Mouse (Mus musculus) neural tube, embryonic 12.5 days (tissue): Measurements from ENCODE around the gene Senp7. TPM values are rescaled to one million over a fixed set of nuclear protein-coding genes. Genes with fewer than 3 reads are reported as not detected.

ENCODE experiments used
- ATAC-seq: fragments of 200-750 bp; cut with Nextera tagmentation; 2 replicates; pipeline ENCODE4 v1.8.0; 2017; ENCODE audit warnings: low read depth, mild to moderate bottlenecking, moderate TSS enrichment, moderate library complexity; ENCODE audit not compliant: low FRiP score
- H3K27ac ChIP-seq: fragments of 300-500 bp; sonication (generic); 2 replicates; pipeline ENCODE4 v1.5.1; 2016
- H3K27me3 ChIP-seq: fragments of 300-500 bp; sonication (generic); replicated peaks from 2 replicates; pipeline ENCODE4 v1.6.1; 2016; ENCODE audit warnings: mild to moderate bottlenecking
- H3K36me3 ChIP-seq: fragments of 300-500 bp; sonication (generic); 2 replicates; pipeline ENCODE4 v1.6.1; 2016; ENCODE audit warnings: mild to moderate bottlenecking
- H3K4me1 ChIP-seq: fragments of 300-500 bp; sonication (generic); 2 replicates; pipeline ENCODE4 v1.6.1; 2016
- H3K4me2 ChIP-seq: fragments of 300-500 bp; sonication (generic); replicated peaks from 2 replicates; pipeline ENCODE4 v1.6.1; 2016; ENCODE audit warnings: mild to moderate bottlenecking
- H3K4me3 ChIP-seq: fragments of 300-500 bp; sonication (generic); 2 replicates; pipeline ENCODE4 v1.5.1; 2016
- H3K9ac ChIP-seq: fragments of 300-500 bp; sonication (generic); 2 replicates; pipeline ENCODE4 v1.6.1; 2016; ENCODE audit warnings: mild to moderate bottlenecking
- H3K9me3 ChIP-seq: fragments of 300-500 bp; sonication (generic); 2 replicates; pipeline ENCODE4 v1.6.1; 2016; ENCODE audit warnings: mild to moderate bottlenecking
- WGBS: fragments of 180-500 bp; shearing (Covaris S2); methylation state at CpG from one replicate; pipeline ENCODE4 v1.1.7; 2016; 5-methylcytosine and 5-hydroxymethylcytosine counted together
- polyA plus RNA-seq: library from polyadenylated mRNA; unstranded; fragments of >200 nt; fragmentation: Nextera tagmentation; extraction: Ambion mirVana; gene quantifications from 2 replicates; pipeline ENCODE4 v1.2.1, GENCODE M21; 2016

The Senp7 gene
- polyA plus RNA-seq, 1 experiment from 2014 or later = 44.9 TPM

- H3K27me3 ChIP-seq = no peaks in the 10 kb centered on the region
- peak within 1 kb of the TSS; percentile 86 for H3K4me3 ChIP-seq
- peaks cover 7% of the 10 kb centered on the region; the same call in 1 of the 2 replicates for H3K4me1 ChIP-seq
- peak; percentile 100 for ATAC-seq
- H3K27ac ChIP-seq = peak within 1 kb of the TSS; percentile 70
- H3K9ac ChIP-seq = peak within 1 kb of the TSS; percentile 78
- peak within 1 kb of the TSS; percentile 55 for H3K4me2 ChIP-seq
- under 1% methylated on average over 63 of the region's 63 CpGs for WGBS
- peaks cover 17% of the 10 kb centered on the region for H3K36me3 ChIP-seq
- no peaks in the 10 kb centered on the region for H3K9me3 ChIP-seq
These were observed 10.8 kb upstream of the Senp7 start, which contains the start of gene Trmt10c for GRCm38 (mm10) chr16:56037138-56038010. TSS of gene Trmt10c (minus strand) at chr16:56037819.

DNA sequence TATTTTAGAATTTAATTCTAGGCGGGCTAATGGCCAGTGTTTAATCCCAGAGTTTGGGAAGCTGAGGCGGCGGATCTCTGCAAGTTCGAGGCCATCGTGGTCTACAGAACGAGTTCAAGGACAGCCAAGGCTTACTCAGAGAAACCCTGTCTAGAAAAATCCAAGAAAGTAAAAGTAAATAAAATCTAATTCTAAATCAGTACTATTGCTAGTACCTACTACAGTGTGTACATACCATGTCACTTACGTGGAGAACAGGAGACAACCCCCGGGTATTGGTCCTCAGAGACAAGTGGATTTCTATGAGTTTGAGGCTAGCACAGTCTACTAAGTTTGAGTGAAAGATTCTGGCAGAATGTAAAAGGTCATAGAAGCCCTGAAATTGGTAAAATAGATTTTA is 10.0 kb upstream of the Senp7 start:
- WGBS = 36% methylated on average over 8 of the region's 8 CpGs
- ATAC-seq = peak; percentile 54
- peak overlapping the region; percentile 86 for H3K4me3 ChIP-seq
- H3K9me3 ChIP-seq = no peaks in the 10 kb centered on the region
- peaks cover 12% of the 10 kb centered on the region for H3K36me3 ChIP-seq
- peaks cover 7% of the 10 kb centered on the region; the same call in 1 of the 2 replicates for H3K4me1 ChIP-seq
- H3K27me3 ChIP-seq = no peaks in the 10 kb centered on the region
- peak overlapping the region; percentile 55 for H3K4me2 ChIP-seq
- peak overlapping the region; percentile 78 for H3K9ac ChIP-seq
- H3K27ac ChIP-seq = peak overlapping the region; percentile 70; the same call in 1 of the 2 replicates

DNA sequence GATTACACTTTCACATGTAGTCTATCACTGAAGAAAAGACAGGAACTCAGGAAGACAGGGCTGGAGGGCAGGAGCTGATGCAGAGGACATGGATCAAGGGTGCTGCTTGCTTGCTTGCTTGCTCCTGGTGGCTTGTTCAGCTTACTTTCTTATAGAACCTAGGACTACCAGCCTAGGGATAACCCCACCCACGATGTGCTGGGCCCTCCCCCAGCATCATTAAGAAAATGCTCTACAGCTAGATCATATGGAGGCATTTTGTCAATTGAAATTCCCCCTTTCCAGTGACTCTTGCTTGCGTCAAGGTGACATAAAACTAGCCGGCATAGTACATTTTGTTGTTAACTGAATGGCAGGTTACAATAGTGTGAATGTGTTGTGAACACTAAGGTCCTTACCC is 7.8 kb downstream of the Senp7 start:
- ATAC-seq = no peak
- Histone ChIP-seq H3K36me3 (no peaks in the 10 kb centered on the region), H3K4me1 (no peaks in the 10 kb centered on the region), H3K9me3 (no peaks in the 10 kb centered on the region), H3K9ac (no peak overlapping the region), H3K4me2 (no peak overlapping the region), H3K27ac (no peak overlapping the region), H3K27me3 (no peaks in the 10 kb centered on the region), H3K4me3 (no peak overlapping the region)
- WGBS = 77% methylated on average over 3 of the region's 3 CpGs

GRCm38 (mm10) chr16:56056944-56057590 is 8.9 kb downstream of the Senp7 start:
- Histone ChIP-seq H3K4me3 (no peak overlapping the region), H3K4me1 (no peaks in the 10 kb centered on the region), H3K36me3 (no peaks in the 10 kb centered on the region), H3K9ac (no peak overlapping the region), H3K4me2 (no peak overlapping the region), H3K27ac (no peak overlapping the region), H3K27me3 (no peaks in the 10 kb centered on the region), H3K9me3 (no peaks in the 10 kb centered on the region)
- WGBS = 35% methylated on average over 7 of the region's 7 CpGs
- ATAC-seq = no peak

DNA sequence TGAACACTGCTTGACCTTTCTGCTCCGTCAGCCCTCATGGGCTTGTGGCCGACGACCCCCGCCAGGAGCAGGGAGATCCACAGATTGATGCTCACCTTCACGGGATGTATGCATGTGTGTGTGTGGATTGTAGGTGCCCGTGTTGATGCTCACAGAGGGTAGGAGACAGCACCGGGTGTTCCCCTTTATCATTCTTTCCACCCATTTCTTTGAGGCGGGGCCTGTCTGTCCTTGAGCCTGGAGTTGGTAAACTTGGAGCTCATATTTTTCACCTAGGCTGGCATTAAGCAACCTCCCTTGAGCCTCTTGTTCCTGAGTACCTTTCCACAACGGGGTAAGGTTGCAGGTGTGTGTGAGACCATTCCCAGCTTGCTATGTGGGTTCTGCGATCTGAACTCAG is 10.0 kb downstream of the Senp7 start:
- no peak for ATAC-seq
- 77% methylated on average over 10 of the region's 10 CpGs for WGBS
- Histone ChIP-seq H3K27me3 (no peaks in the 10 kb centered on the region), H3K36me3 (no peaks in the 10 kb centered on the region), H3K27ac (no peak overlapping the region), H3K9ac (no peak overlapping the region), H3K4me3 (no peak overlapping the region), H3K4me1 (no peaks in the 10 kb centered on the region), H3K9me3 (no peaks in the 10 kb centered on the region), H3K4me2 (no peak overlapping the region)

GRCm38 (mm10) chr16:56061995-56062594 is 14.0 kb downstream of the Senp7 start:
- Histone ChIP-seq H3K9ac (no peak overlapping the region), H3K4me2 (no peak overlapping the region), H3K27ac (no peak overlapping the region), H3K27me3 (no peaks in the 10 kb centered on the region), H3K4me3 (no peak overlapping the region), H3K4me1 (no peaks in the 10 kb centered on the region), H3K9me3 (no peaks in the 10 kb centered on the region), H3K36me3 (no peaks in the 10 kb centered on the region)
- no peak for ATAC-seq
- WGBS = 79% methylated on average over 7 of the region's 7 CpGs

DNA sequence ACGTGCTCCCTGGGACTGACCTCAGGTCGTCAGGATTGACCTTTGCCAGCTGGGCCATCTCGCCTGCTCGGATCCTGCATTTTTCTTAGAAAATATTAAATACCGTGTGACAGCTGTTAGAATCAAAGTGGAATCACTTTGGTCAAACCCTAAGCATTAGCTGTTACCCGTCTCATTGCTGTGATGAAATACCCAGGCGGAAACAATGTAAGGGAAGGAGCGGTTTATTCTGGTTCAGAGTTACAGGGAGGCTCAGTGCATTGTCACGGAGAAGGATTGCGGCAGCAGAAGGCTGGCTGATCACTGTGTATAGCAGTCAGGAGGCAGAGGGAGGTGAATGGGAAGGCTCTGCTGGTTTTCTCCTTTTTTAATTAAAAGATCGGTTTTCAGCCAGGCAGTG is 14.8 kb downstream of the Senp7 start:
- no peak overlapping the region for H3K27ac ChIP-seq
- H3K4me3 ChIP-seq = no peak overlapping the region
- no peaks in the 10 kb centered on the region for H3K36me3 ChIP-seq
- H3K4me1 ChIP-seq = no peaks in the 10 kb centered on the region
- no peaks in the 10 kb centered on the region for H3K9me3 ChIP-seq
- no peak for ATAC-seq
- no peak overlapping the region for H3K4me2 ChIP-seq
- no peaks in the 10 kb centered on the region for H3K27me3 ChIP-seq
- no peak overlapping the region for H3K9ac ChIP-seq
- 58% methylated on average over 11 of the region's 11 CpGs for WGBS

DNA sequence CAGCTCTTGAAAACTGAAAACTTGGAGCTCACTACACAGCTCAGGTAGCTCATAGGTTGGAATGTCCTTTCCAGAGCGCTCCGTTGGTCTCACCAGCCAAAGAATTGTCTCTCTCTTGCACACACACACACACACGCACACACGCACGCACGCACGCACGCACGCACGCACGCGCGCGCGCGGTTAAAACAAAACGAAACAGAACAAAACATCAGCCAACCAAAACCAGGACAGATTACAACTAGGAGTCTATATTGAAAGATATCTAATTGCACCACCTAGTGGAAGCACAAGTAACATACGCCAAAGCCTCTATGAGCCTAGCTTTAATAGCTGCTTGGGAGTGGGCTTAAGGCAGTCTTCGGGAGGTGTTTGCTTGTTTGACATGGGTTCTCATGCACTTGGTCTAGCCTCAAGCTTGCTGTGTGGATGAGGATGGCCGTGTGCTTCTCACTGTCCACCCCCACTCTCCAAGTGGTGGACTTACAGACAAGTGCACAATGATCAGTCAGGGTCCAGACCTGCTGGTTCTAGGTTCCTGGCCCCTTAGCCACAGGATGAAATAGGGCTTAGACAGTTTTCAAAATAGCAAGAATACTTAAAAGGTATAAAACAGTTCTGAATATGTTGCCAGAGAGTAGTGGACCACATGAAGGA is 16.3 kb downstream of the Senp7 start:
- H3K27ac ChIP-seq = no peak overlapping the region
- WGBS = 9% methylated on average over 20 of the region's 20 CpGs

GRCm38 (mm10) chr16:56066113-56066512 is 18.0 kb downstream of the Senp7 start:
- no peak for ATAC-seq
- no peaks in the 10 kb centered on the region for H3K4me1 ChIP-seq
- no peak overlapping the region for H3K9ac ChIP-seq
- no peak overlapping the region for H3K4me3 ChIP-seq
- no peak overlapping the region for H3K27ac ChIP-seq
- WGBS = 52% methylated on average over 8 of the region's 8 CpGs
- H3K9me3 ChIP-seq = no peaks in the 10 kb centered on the region
- H3K27me3 ChIP-seq = no peaks in the 10 kb centered on the region
- H3K36me3 ChIP-seq = no peaks in the 10 kb centered on the region
- H3K4me2 ChIP-seq = no peak overlapping the region

More for the DNA sequence above, 16.3 kb downstream of the Senp7 start:
- Histone ChIP-seq H3K27me3 (no peaks in the 10 kb centered on the region), H3K4me3 (peak overlapping the region; percentile 33), H3K9me3 (no peaks in the 10 kb centered on the region), H3K36me3 (no peaks in the 10 kb centered on the region), H3K9ac (peak overlapping the region; percentile 33; the same call in 1 of the 2 replicates), H3K4me1 (no peaks in the 10 kb centered on the region), H3K4me2 (peak overlapping the region; percentile 66)
- peak; percentile 87 for ATAC-seq

GRCm38 (mm10) chr16:56068523-56069070 is 20.5 kb downstream of the Senp7 start:
- Histone ChIP-seq H3K36me3 (no peaks in the 10 kb centered on the region), H3K27ac (no peak overlapping the region), H3K4me3 (no peak overlapping the region), H3K4me1 (no peaks in the 10 kb centered on the region), H3K4me2 (no peak overlapping the region), H3K9ac (no peak overlapping the region), H3K27me3 (no peaks in the 10 kb centered on the region), H3K9me3 (no peaks in the 10 kb centered on the region)
- ATAC-seq = no peak
- 90% methylated on average over 6 of the region's 6 CpGs for WGBS

- no peak overlapping the region for H3K27ac ChIP-seq
- peaks cover 3% of the 10 kb centered on the region; the same call in 1 of the 2 replicates for H3K4me1 ChIP-seq
- H3K4me2 ChIP-seq = no peak overlapping the region
- no peak for ATAC-seq
- 46% methylated on average over 5 of the region's 5 CpGs for WGBS
- H3K9me3 ChIP-seq = no peaks in the 10 kb centered on the region
- no peaks in the 10 kb centered on the region for H3K27me3 ChIP-seq
- H3K4me3 ChIP-seq = no peak overlapping the region
- no peaks in the 10 kb centered on the region for H3K36me3 ChIP-seq
- no peak overlapping the region for H3K9ac ChIP-seq
These were observed 23.4 kb downstream of the Senp7 start for GRCm38 (mm10) chr16:56071317-56072232.
